Mouse (Mus musculus): Measurements from ENCODE around the gene Naaladl1. TPM values are rescaled to one million over a fixed set of nuclear protein-coding genes. Genes with fewer than 3 reads are reported as not detected.

Naaladl1 gene
- polyA plus RNA-seq, 1 experiment = 0.35 TPM

DNA sequence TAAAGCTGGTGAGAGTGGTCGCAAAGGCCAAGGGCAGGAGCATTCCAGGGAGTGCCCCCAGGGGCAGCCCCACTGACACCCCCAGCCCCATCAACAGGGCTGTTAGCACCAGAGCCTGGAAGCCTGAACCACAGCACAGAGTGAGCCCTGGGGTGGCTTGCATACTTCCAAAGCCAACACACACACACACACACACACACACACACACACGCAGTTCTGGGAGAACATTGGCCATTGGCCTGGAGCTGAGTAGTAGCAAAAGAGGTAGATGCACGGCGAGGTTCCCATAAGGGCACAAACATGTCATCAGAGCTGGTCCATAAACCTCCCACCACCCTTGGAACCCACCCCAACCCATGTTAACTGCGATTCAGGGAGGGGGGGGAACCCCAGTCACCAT lies 39.0 kb upstream of the Naaladl1 start:
- peaks cover 59% of the 10 kb centered on the region for H3K4me1 ChIP-seq (ENCODE audit: control insufficient read depth)
- peak overlapping the region; percentile 71 for H3K4me3 ChIP-seq (replicated peaks)
- H3K36me3 ChIP-seq (ENCODE audit: control insufficient read depth) = peaks cover 55% of the 10 kb centered on the region
- no peaks in the 10 kb centered on the region for H3K9me3 ChIP-seq (ENCODE audit: control insufficient read depth, low read length)
- H3K27me3 ChIP-seq (ENCODE audit: control insufficient read depth) = no peaks in the 10 kb centered on the region
- TF ChIP-seq GATA1 (IDR thresholded peaks at IDR 0.05; ENCODE audit: low read length) = no peak

DNA sequence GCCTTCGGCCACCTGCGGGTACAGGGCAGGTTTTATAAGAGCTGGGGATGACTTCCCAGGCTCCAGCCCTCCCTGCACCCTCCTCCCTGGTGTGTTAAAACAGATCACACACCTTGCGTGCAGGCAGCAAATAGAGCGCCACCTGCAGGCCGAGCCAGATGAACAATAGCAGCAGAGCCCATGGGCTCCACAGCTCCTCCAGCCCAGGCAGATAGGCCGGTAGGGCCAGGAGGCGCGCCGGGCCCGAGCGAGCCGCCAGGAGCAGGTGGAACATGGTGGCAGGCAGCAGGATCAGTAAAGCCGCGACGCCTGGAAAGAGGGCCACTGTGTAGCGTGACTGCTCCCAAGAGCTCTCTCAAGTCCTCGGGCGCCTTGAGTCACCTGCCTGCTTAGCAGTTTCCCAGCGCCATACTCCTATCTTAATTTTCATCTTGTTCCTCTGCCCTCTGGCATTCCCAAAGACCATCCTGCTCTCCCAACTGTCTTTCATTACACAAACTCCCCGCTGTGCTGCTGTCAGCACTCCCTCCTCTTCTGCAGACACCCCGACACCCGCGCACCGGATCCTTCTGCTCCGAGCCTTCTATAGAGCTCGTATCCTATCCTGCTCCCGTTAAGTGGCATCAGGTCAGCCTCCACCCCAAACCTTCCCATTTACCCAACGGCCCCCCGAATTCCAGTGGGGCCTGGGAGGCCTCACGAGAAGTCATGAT lies 38.4 kb upstream of the Naaladl1 start:
- Histone ChIP-seq H3K36me3 (ENCODE audit: control insufficient read depth) (peaks cover 55% of the 10 kb centered on the region), H3K9me3 (ENCODE audit: control insufficient read depth, low read length) (no peaks in the 10 kb centered on the region), H3K4me3 (replicated peaks) (peak overlapping the region; percentile 71), H3K27me3 (ENCODE audit: control insufficient read depth) (no peaks in the 10 kb centered on the region), H3K4me1 (ENCODE audit: control insufficient read depth) (peaks cover 53% of the 10 kb centered on the region)
- no peak for TF ChIP-seq GATA1 (IDR thresholded peaks at IDR 0.05; ENCODE audit: low read length)
- no peak for TF ChIP-seq TAL1 (IDR thresholded peaks at IDR 0.05; ENCODE audit: low read length)

DNA sequence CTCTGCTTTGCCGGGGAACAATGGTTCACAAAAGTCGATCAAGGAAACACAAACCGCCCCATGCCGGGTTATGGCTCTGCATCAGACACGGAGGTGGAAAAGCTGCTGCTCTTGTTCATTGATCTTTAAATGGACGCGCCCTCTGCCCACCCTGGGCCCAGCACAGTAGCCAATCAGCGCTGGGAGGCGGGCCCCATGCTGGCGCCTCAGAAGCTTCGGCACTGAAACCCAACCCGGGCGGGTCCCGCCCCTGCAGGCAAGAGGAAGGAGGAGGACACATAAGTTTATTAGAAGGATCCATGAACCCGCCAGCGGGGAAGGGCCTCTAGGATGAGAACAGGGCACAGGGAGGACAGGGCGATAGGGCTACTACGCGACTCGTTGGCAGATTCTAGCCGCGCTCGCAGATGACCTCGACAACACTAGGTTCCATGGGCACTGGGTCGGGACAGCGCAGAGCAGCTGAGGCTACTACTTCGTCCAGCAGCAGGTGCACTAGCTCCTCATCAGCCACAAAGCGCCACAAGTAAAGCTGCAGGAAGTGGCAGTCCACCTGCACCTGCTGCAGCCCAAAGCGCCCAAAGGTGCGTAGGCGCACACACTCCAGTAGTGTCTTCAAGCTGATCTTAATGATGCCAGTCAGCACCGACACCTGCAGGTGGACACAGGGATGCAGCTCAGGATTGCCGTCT lies 37.7 kb upstream of the Naaladl1 start, which contains the start of gene Tm7sf2:
Gene Tm7sf2 (minus strand): TSS at position 650 of the 692 bp plus-strand sequence.
- Histone ChIP-seq H3K4me3 (replicated peaks) (peak within 1 kb of the TSS; percentile 71), H3K4me1 (ENCODE audit: control insufficient read depth) (peaks cover 46% of the 10 kb centered on the region), H3K36me3 (ENCODE audit: control insufficient read depth) (peaks cover 55% of the 10 kb centered on the region), H3K27me3 (ENCODE audit: control insufficient read depth) (no peaks in the 10 kb centered on the region), H3K9me3 (ENCODE audit: control insufficient read depth, low read length) (no peaks in the 10 kb centered on the region)
- TF ChIP-seq GATA1 (IDR thresholded peaks at IDR 0.05; ENCODE audit: low read length) (no peak), TAL1 (IDR thresholded peaks at IDR 0.05; ENCODE audit: low read length) (no peak)

DNA sequence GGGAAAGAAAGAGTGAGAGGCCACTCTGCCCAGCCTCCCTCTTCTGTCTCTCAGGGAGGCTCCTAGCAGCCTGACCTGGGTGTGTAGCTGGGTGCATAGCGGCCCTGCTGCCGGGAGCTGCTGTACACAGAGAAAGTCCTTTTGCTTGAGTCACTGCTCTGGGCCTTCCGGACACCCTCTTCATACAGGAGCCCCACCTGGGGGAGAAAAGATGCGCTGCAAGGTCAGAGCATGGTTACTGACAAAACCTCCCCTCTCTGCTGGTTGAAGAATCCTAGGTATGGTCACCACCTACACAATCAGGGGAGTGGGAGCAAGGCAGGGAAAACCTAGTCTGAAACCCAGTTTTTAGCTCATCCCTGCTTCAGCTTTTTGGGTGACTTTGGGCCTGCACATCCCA lies 36.6 kb upstream of the Naaladl1 start:
- peaks cover 36% of the 10 kb centered on the region for H3K4me1 ChIP-seq (ENCODE audit: control insufficient read depth)
- no peak overlapping the region for H3K4me3 ChIP-seq (replicated peaks)
- no peaks in the 10 kb centered on the region for H3K9me3 ChIP-seq (ENCODE audit: control insufficient read depth, low read length)
- TF ChIP-seq TAL1 (IDR thresholded peaks at IDR 0.05; ENCODE audit: low read length) (no peak), GATA1 (IDR thresholded peaks at IDR 0.05; ENCODE audit: low read length) (no peak)
- H3K27me3 ChIP-seq (ENCODE audit: control insufficient read depth) = no peaks in the 10 kb centered on the region
- peaks cover 54% of the 10 kb centered on the region for H3K36me3 ChIP-seq (ENCODE audit: control insufficient read depth)

DNA sequence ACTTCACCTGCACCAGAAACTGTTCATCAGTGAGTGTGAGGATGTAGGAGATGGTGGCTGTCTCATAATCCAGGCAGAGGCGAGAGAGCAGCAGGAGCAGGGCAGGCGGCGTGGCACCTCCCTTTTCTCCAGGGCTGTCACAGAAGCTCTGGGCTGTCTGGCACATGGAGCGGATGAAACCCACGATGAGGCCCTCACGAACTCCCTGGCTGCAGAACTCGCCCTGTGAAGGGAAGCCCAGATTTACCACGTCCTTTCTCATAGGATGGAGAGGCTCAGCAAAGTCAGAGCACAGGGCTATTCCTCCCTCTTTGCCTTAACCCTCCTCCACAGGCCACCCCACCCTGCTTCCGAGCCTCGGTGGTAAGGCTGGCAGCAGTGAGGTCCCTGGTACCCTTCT lies 35.7 kb upstream of the Naaladl1 start:
- Histone ChIP-seq H3K36me3 (ENCODE audit: control insufficient read depth) (peaks cover 59% of the 10 kb centered on the region), H3K4me3 (replicated peaks) (no peak overlapping the region), H3K4me1 (ENCODE audit: control insufficient read depth) (peaks cover 36% of the 10 kb centered on the region), H3K9me3 (ENCODE audit: control insufficient read depth, low read length) (no peaks in the 10 kb centered on the region), H3K27me3 (ENCODE audit: control insufficient read depth) (no peaks in the 10 kb centered on the region)
- TF ChIP-seq TAL1 (IDR thresholded peaks at IDR 0.05; ENCODE audit: low read length) = no peak
- no peak for TF ChIP-seq GATA1 (IDR thresholded peaks at IDR 0.05; ENCODE audit: low read length)

DNA sequence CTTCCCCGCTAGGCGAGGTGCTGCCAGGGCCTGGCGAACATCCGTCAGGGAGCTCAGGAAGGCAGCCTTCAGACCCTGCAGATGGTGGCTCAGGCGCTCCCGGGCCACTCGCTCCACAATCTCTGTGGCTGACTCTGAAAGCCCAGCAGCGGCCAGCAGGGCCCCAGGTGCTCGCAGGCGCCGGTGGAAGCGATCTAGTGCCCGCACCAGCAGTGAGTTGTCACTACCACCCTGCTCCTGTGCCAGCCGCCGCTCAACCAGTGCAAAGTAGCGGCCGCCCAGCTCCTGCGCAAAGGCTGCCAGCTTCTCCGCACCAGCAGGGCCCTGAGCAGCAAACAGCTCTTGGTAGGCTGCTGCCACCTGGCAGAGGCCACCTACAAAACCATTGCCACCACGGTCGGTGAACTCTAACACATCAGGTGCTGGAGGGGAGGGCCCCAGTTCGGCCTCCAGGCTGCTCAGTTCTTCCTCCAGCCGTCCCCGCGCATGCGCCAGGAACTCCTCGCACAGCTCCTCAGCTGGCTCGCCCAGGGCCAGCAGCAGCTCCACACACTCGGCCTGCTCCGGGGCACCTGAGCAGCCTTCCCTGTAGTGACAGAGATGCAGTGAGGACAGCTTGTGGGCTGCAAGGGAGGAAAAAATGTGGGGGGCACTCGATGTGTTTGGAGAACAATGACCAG lies 34.9 kb upstream of the Naaladl1 start:
- Histone ChIP-seq H3K4me3 (replicated peaks) (no peak overlapping the region), H3K9me3 (ENCODE audit: control insufficient read depth, low read length) (no peaks in the 10 kb centered on the region), H3K27me3 (ENCODE audit: control insufficient read depth) (no peaks in the 10 kb centered on the region), H3K36me3 (ENCODE audit: control insufficient read depth) (peaks cover 63% of the 10 kb centered on the region), H3K4me1 (ENCODE audit: control insufficient read depth) (peaks cover 41% of the 10 kb centered on the region)
- TF ChIP-seq TAL1 (IDR thresholded peaks at IDR 0.05; ENCODE audit: low read length) (no peak), GATA1 (IDR thresholded peaks at IDR 0.05; ENCODE audit: low read length) (no peak)

DNA sequence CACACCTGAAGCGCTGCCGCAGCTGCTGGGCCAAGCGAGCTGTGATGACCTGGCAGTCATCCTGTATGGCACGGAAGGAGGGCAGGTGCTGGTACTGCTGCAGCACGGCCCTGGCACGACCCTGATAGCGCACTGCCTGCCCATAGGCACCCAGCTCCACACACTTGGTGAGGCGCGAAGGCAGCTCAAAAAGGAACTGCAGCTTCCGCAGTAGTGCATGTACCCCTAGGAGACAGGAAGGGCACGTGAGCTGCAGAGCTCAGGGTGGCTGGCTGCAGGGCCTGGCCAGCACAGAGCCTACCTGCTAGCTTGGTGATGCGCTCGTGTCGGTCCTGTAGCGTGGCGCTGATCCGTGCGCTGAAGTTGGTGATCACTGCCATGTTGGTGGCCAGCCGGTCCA lies 34.3 kb upstream of the Naaladl1 start:
- Histone ChIP-seq H3K36me3 (ENCODE audit: control insufficient read depth) (peaks cover 64% of the 10 kb centered on the region), H3K4me3 (replicated peaks) (no peak overlapping the region), H3K9me3 (ENCODE audit: control insufficient read depth, low read length) (no peaks in the 10 kb centered on the region), H3K27me3 (ENCODE audit: control insufficient read depth) (no peaks in the 10 kb centered on the region), H3K4me1 (ENCODE audit: control insufficient read depth) (peaks cover 45% of the 10 kb centered on the region)
- no peak for TF ChIP-seq GATA1 (IDR thresholded peaks at IDR 0.05; ENCODE audit: low read length)
- no peak for TF ChIP-seq TAL1 (IDR thresholded peaks at IDR 0.05; ENCODE audit: low read length)

DNA sequence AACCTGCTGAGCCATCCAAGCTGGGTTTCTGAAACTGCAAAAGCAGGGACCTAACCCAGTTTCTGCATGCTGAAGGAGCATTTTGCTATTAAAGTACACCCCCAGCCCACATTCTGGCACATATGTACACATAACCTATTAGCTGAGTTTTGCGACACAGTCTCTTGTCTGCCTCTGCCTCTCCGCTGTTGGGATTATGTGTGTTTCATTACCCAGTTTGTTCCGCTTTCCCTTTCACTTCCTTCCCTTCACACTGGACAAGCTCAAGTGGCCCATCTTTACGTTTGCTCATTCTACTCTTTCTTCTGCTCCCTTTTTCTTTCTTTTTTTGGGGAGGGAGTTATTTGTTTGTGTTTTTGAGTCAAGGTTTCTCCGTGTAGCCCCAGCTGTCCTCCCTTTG lies 31.7 kb upstream of the Naaladl1 start:
- Histone ChIP-seq H3K9me3 (ENCODE audit: control insufficient read depth, low read length) (no peaks in the 10 kb centered on the region), H3K27me3 (ENCODE audit: control insufficient read depth) (no peaks in the 10 kb centered on the region), H3K36me3 (ENCODE audit: control insufficient read depth) (peaks cover 55% of the 10 kb centered on the region), H3K4me3 (replicated peaks) (no peak overlapping the region), H3K4me1 (ENCODE audit: control insufficient read depth) (peaks cover 36% of the 10 kb centered on the region)
- no peak for TF ChIP-seq TAL1 (IDR thresholded peaks at IDR 0.05; ENCODE audit: low read length)
